Mouse (Mus musculus) liver, adult 2 months (tissue): Measurements from ENCODE around the gene Gm28308.

Experiments
- CTCF ChIP-seq: fragments of 200-500 bp; IDR thresholded peaks from 2 replicates; pipeline ENCODE4 v1.5.1; 2011; ENCODE audit warnings: low read depth, low read length, control low read depth
- POLR2A ChIP-seq: fragments of 200-500 bp; IDR thresholded peaks from 2 replicates; pipeline ENCODE4 v1.6.1; 2011; ENCODE audit warnings: low read length, control low read depth; ENCODE audit not compliant: insufficient read depth; ENCODE audit errors: extremely low read depth

DNA sequence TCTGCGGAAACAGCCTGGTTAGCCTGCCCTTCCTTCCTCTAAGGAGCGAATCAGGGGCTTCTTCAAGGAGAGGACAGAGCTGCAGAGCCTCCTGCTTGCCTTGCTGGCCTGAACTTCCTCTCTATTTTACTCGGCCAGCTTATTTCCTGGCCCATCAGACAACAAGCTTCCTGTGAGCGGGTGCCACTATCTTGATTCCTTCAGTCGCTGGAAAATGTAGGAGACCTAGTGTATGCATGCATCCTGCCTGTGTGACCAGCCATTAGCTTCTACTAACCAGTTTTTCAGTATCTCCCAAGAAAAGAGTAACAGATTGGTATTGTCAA lies 42.3 kb downstream of the Gm28308 start:
- TF ChIP-seq CTCF (no peak), POLR2A (no peak)
